17 mouse cellular contexts compared by ENCODE assay signal in the genomic region with DNA sequence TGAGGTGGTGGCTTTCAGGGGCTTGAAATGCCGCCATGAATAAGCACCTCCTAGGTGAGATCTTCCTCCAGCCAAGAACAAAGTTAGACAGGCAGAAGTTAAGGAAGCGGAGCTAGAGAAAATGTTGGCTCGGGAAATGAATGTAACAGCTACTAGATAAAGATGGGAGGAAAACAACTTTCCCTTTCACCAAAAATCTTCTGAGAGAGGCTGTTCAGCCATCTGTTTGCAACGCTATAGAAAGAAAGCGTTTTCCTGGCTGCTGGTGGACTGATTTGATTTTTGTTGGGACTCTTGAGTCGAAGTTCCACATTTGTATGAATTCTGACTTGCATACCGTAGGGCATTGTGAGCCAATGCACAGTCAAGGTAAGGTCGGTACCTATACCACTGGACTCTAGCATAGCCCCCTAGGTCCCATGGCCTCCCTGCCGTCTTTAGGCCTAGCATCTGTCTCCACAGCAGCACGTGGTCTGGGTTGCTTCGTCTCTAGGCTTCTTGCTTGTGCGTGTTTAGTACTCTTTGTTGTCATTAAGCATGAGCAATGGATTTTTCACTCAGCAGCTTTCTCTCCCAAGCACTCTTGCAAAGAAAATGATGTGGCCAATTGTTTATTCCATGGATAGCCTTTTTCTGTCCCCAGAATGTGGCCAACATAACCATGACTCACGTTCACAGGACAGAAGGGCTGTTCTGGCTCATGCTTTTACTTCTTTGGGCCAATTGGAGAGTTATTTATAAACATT. TPM values are rescaled to one million over a fixed set of nuclear protein-coding genes. Genes with fewer than 3 reads are reported as not detected.
A peak's percentile ranks its signal among the peaks of the same experiment; 100 is the strongest.
DNase-seq lines count a peak whose midpoint lies in the region; ATAC-seq and TF ChIP-seq lines count a peak whose summit lies in the region.
"Had no signal": no experiment of that assay in that cellular context is flagged by ENCODE, and none has a peak within 500 bp of the region (broad histone marks: within the 10 kb centered on the region; RNA-seq: fewer than 3 reads in every experiment).

No protein-coding gene starts in this region.

- no peak overlapping the region for H3K4me3 ChIP-seq in liver, adult 2 months (ENCODE audit: insufficient read depth, low read depth, low read length)
- H3K4me3 ChIP-seq in liver, embryonic 11.5 days (ENCODE audit: low read depth, low read length): no peak overlapping the region
- no peak overlapping the region for H3K4me3 ChIP-seq in cortical plate, adult 2 months (ENCODE audit: insufficient read depth, low read length)
- H3K4me3 ChIP-seq: heart, embryonic 12.5 days; hindbrain, embryonic 10.5 days; intestine, embryonic 15.5 days; lung, embryonic 15.5 days; midbrain, embryonic 10.5 days had no signal

- no peak overlapping the region for H3K27ac ChIP-seq in liver, adult 2 months (replicated peaks; ENCODE audit: insufficient read depth, low read depth, low read length)
- H3K27ac ChIP-seq in liver, embryonic 11.5 days (ENCODE audit: low read depth, low read length): no peak overlapping the region
- 0 out of 2 replicates have a peak overlapping the region, but pooled peaks have one; percentile 14 for H3K27ac ChIP-seq in cortical plate, adult 2 months (ENCODE audit: insufficient read depth, low read length)
- H3K27ac ChIP-seq: hindbrain, embryonic 10.5 days; intestine, embryonic 15.5 days; lung, embryonic 15.5 days; midbrain, embryonic 10.5 days had no signal

- no peaks in the 10 kb centered on the region for H3K36me3 ChIP-seq in liver, adult 2 months (ENCODE audit: control insufficient read depth, insufficient read depth, low read length)
- no peaks in the 10 kb centered on the region for H3K36me3 ChIP-seq in liver, embryonic 11.5 days (ENCODE audit: control insufficient read depth, insufficient read depth, low read length)
- H3K36me3 ChIP-seq: heart, embryonic 12.5 days; hindbrain, embryonic 10.5 days; intestine, embryonic 15.5 days; lung, embryonic 15.5 days; midbrain, embryonic 10.5 days had no signal

- H3K27me3 ChIP-seq in liver, adult 2 months (ENCODE audit: control insufficient read depth, insufficient read depth, low read length): no peaks in the 10 kb centered on the region
- H3K27me3 ChIP-seq in liver, embryonic 11.5 days (replicated peaks; ENCODE audit: control insufficient read depth, insufficient read depth, low read length): no peaks in the 10 kb centered on the region
- H3K27me3 ChIP-seq: heart, embryonic 12.5 days; intestine, embryonic 15.5 days; lung, embryonic 15.5 days had no signal

- H3K9me3 ChIP-seq in liver, embryonic 11.5 days (ENCODE audit: control insufficient read depth, low read length): no peaks in the 10 kb centered on the region
- H3K9me3 ChIP-seq: heart, embryonic 12.5 days; hindbrain, embryonic 10.5 days; intestine, embryonic 15.5 days; lung, embryonic 15.5 days; midbrain, embryonic 10.5 days had no signal

- no peak for ATAC-seq in liver, embryonic 11.5 days (replicated peaks; ENCODE audit: low FRiP score)
- ATAC-seq: intestine, embryonic 15.5 days had no signal

- no peak for TF ChIP-seq CTCF in liver, adult 2 months (IDR thresholded peaks at IDR 0.05; ENCODE audit: low read depth, low read length)
- TF ChIP-seq CTCF in cortical plate, adult 2 months (IDR thresholded peaks at IDR 0.05; ENCODE audit: extremely low read depth, insufficient read depth, low read length): no peak

- H3K79me2 ChIP-seq in liver, adult 2 months (ENCODE audit: control insufficient read depth, insufficient read depth, low read length): no peaks in the 10 kb centered on the region

- WGBS in liver, adult 2 months: 86% methylated on average over 13 of the region's 13 CpGs
- 83% methylated on average over 13 of the region's 13 CpGs for WGBS in liver, embryonic 11.5 days

- DNase-seq in liver, adult 2 months (ENCODE audit: extremely low read depth, low read depth, low spot score): peak; percentile 29
- DNase-seq in liver, embryonic 11.5 days (ENCODE audit: low spot score): no peak
- peak; percentile 33 to 42 for DNase-seq in layer of hippocampus, adult 8-10 months (ENCODE audit: low spot score in 2 of 2)
- DNase-seq in right cerebral cortex, postnatal 10 days (ENCODE audit: low spot score in 2 of 2): peak; percentile 34 to 79
- DNase-seq in MN1 (ENCODE audit: low spot score): no peak
- no peak for DNase-seq in liver
- DNase-seq: cerebellum, adult 2 months; gastrocnemius, postnatal 14 days; kidney, postnatal 14 days; spleen, adult 18-20 months; thymus, postnatal 4 days had no signal

- H3K4me1 ChIP-seq in liver, adult 2 months (ENCODE audit: control insufficient read depth, insufficient read depth, low read length): peaks cover 4% of the 10 kb centered on the region; the same call in 1 of the 2 replicates
- H3K4me1 ChIP-seq in liver, embryonic 11.5 days (replicated peaks; ENCODE audit: control insufficient read depth, insufficient read depth, low read length): no peaks in the 10 kb centered on the region
- peaks cover 5% of the 10 kb centered on the region for H3K4me1 ChIP-seq in cortical plate, adult 2 months (ENCODE audit: control insufficient read depth, insufficient read depth, low read length)
- H3K4me1 ChIP-seq: intestine, embryonic 15.5 days; lung, embryonic 15.5 days had no signal

- TF ChIP-seq POLR2A in liver, adult 2 months (IDR thresholded peaks at IDR 0.05; ENCODE audit: extremely low read depth, insufficient read depth, low read length): no peak
- TF ChIP-seq POLR2A in cortical plate, adult 2 months (IDR thresholded peaks at IDR 0.05; ENCODE audit: extremely low read depth, insufficient read depth, low read length): no peak

- no peak overlapping the region for H3K9ac ChIP-seq in liver, adult 2 months (ENCODE audit: low read depth, low read length)
- no peak overlapping the region for H3K9ac ChIP-seq in liver, embryonic 11.5 days (ENCODE audit: low read depth, low read length)
- H3K9ac ChIP-seq: heart, embryonic 12.5 days; intestine, embryonic 15.5 days; lung, embryonic 15.5 days had no signal

- no peak overlapping the region for H3K4me2 ChIP-seq in liver, embryonic 11.5 days
- H3K4me2 ChIP-seq: heart, embryonic 12.5 days; intestine, embryonic 15.5 days; lung, embryonic 15.5 days had no signal

RNA-seq across cellular contexts. Expression of gene Rbm24, which starts 54.6 kb away (rescaled TPM):
- 0.07 and 0.18 TPM in 2 replicates for total RNA-seq in liver, adult 2 months (2014; rRNA removed)
- polyA plus RNA-seq in liver, adult 2 months (2012; rRNA removed): 0.20 TPM in 1 of 2 replicates, not detected in the other
- 0.52 and 1.1 TPM in 2 replicates for polyA plus RNA-seq in liver, embryonic 11.5 days (2014; fragmentation: Nextera tagmentation; extraction: Ambion mirVana)
- 15.4 and 16.5 TPM in 2 replicates for polyA plus RNA-seq in cortical plate, adult 2 months (2012; rRNA removed)
- 10 to 100 TPM; 17.8 to 22.7 (median 18.5) TPM for total RNA-seq in layer of hippocampus, adult 8-10 months (2022)

Comparison
In these comparisons a context has a peak if more than half of its experiments do, and no peak if none do; other contexts are left out.
1. DNase-seq: peak in liver, adult 2 months (single experiment), layer of hippocampus, adult 8-10 months (2 of 2) and right cerebral cortex, postnatal 10 days (2 of 2); none in liver, embryonic 11.5 days (single experiment), MN1 (single experiment) and liver (single experiment).